Mouse (Mus musculus) T-helper 17 cell (primary cell): Measurements from ENCODE around the gene Nudt21.
"Not testable (repeated sequence)": the region's sequence is repeated elsewhere in the genome, so short reads cannot be mapped to it uniquely, and the experiment has no call there.

ENCODE experiments used
- in situ Hi-C, 2 experiments: fragments of 300-600 bp; cut with MboI, MseI; formaldehyde crosslinking; loops; 1 replicate in 1 of 2; 2 replicates in 1 of 2; pipeline ENCODE4 v1.15.1; 2025; ENCODE audit warnings: high pct_unique_total_duplicates in 2 of 2

The Nudt21 gene

GRCm38 (mm10) chr8:94036944-94037524 is at the start of gene Nudt21, which contains the start of gene Ogfod1:
Gene Nudt21, minus strand, starts transcription at chr8:94037031.
Gene Ogfod1, plus strand, starts transcription at chr8:94037198.
- in situ Hi-C loops, result no loop called here

GRCm38 (mm10) chr8:94076461-94077192 is 39.8 kb upstream of the Nudt21 start:
- in situ Hi-C loops, result no loop called here

DNA sequence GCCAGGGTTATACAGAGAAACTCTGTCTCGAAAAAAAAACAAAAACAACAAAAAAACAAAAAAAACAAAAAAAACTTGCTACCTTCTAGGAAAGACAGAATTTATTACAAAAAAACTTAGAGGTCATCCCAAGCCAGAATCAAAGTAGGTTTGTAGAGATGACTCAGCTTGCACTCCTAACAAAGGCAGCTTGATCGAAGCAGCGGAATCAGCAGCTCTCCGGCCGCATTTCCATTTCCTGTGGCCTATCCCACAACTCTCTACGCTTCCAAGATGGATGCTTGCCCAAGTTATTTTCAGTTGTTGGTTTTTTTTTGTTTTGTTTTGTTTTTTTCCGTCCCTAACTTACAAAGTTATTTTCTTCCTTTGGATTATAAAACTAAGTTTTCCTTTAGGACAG is 32.0 kb upstream of the Nudt21 start:
- in situ Hi-C loops, result loop anchor here in 1 of 2 experiments (25.0 kb wide), 1 partner anchor 406 kb away; no protein-coding TSS in a partner anchor

- in situ Hi-C loops, result loop anchor here in 1 of 2 experiments (25.0 kb wide), 1 partner anchor 404 kb away; no protein-coding TSS in a partner anchor
Measured at GRCm38 (mm10) chr8:94066121-94066863, 29.5 kb upstream of the Nudt21 start.

- in situ Hi-C loops, result loop anchor here in 1 of 2 experiments (25.0 kb wide), 1 partner anchor 395 kb away; no protein-coding TSS in a partner anchor
Measured at GRCm38 (mm10) chr8:94057157-94057854, 20.5 kb upstream of the Nudt21 start.

- in situ Hi-C loops, result loop anchor here in 1 of 2 experiments (25.0 kb wide), 1 partner anchor 390 kb away; no protein-coding TSS in a partner anchor
Measured at GRCm38 (mm10) chr8:94052696-94053095, 15.9 kb upstream of the Nudt21 start.

DNA sequence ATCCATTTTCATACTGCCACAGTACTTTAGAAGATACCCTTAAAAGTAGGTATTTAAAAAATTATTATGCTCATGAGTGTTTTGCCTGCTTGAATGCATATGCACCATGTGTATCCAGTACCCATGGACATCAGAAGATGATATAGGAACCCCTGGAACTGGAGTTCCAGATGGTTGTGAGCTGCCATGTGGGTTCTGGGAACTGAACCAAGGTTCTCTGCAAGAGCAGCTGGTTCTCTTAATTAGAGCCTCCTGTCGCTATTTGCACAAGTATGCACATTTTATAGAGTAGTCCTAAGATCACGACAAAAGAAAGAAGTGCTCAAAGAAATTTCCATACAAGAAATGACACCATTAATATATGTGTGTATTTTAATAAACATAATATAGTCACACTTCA is 11.0 kb upstream of the Nudt21 start:
- in situ Hi-C loops, result no loop called here

- in situ Hi-C loops, result no loop called here
Measured at GRCm38 (mm10) chr8:94037806-94038205, 975 bp upstream of the Nudt21 start.

- in situ Hi-C loops, result not testable (repeated sequence)
Measured at GRCm38 (mm10) chr8:94036541-94036940, 290 bp downstream of the Nudt21 start.

DNA sequence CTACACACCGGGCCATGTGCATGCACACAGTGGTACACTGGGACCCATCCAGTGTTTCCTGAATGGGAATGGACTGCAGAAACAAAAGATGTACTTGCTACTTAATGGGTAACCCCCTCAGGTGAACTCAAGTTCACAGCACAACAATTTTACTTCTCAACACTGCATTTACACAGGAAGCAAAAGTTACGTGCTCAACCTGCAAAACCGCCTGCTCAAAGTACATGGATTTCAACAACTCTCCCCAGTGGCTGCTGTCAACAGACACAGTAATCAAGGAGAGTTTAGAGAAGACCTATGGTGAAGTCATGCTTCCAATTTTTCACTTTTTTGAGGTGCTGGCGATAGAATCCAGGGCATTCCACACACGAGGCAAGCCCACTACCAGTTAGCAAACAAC is 1.6 kb downstream of the Nudt21 start:
- in situ Hi-C loops, result no loop called here

DNA sequence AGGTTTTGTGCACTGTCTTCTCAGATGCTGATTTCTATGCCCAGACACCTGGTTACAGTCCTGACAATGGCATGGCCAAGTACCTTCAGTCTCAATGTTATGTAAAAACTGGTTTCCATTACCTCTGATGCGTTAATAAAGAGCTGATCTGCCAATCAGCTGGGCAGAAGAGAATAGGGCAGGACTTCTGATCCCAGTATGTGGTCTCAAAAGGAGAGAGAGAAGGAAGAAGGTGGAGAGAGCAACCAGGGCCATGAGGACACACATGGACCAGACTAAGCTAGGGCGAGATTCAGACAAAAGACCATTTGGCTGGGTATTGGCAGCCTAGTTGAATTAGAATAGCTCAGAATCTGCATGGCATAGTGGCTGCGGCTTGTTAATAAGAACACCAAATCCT is 3.2 kb downstream of the Nudt21 start:
- in situ Hi-C loops, result no loop called here

GRCm38 (mm10) chr8:94029701-94030100 is 7.1 kb downstream of the Nudt21 start:
- in situ Hi-C loops, result no loop called here

- in situ Hi-C loops, result no loop called here
Measured at GRCm38 (mm10) chr8:94023916-94024315, 12.9 kb downstream of the Nudt21 start.

GRCm38 (mm10) chr8:94013026-94013612 is 23.7 kb downstream of the Nudt21 start:
- in situ Hi-C loops, result no loop called here

DNA sequence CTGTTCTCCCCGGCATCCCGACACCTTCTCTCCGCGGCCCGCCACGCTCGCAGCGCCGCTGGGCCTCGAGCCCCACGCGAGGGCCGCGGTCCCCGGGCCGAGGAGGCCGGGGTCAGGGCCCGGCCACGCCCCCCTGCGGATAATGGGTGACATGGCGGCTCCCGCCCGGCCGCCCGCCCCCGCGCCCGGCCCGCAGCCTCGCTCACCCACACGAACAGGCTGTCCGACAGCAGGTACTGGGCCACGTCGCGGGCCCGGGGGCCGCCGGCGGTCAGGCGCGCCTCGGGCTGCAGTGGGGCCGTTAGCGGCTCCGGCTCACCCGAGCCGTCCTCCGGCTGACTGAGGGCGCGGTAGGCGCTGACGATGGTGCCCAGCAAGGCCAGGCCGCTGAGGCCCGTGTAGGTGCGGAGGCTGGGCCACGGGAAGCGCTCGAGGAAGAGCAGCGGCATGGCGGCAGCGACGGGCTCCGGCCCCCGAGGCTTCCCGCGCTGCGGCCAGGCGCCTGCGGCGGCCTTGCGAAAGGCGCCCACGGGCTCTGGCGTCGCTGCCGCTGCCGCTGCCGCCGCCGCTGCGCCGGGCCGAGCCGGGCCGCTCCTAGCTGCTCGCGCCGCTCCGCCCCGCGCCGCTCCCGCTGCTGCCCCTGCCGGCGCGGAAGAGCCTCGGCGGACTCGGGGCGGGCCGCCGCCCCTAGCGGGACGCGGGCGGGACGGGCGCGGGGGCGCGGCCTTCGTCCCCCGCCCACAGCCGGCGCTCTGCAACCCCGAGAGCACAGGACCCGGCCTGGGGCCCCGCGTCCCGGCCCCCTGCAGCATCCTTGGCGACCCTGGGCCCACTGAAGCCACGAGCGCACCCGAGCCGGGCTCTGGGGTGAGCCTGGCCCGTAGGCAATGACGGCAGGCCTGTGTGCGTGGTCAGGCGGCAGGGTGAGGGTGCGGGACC is 24.5 kb downstream of the Nudt21 start, which contains the start of gene Amfr:
Gene Amfr, minus strand, starts transcription at position 830 of the 939 bp plus-strand sequence.
- in situ Hi-C loops, result no loop called here

DNA sequence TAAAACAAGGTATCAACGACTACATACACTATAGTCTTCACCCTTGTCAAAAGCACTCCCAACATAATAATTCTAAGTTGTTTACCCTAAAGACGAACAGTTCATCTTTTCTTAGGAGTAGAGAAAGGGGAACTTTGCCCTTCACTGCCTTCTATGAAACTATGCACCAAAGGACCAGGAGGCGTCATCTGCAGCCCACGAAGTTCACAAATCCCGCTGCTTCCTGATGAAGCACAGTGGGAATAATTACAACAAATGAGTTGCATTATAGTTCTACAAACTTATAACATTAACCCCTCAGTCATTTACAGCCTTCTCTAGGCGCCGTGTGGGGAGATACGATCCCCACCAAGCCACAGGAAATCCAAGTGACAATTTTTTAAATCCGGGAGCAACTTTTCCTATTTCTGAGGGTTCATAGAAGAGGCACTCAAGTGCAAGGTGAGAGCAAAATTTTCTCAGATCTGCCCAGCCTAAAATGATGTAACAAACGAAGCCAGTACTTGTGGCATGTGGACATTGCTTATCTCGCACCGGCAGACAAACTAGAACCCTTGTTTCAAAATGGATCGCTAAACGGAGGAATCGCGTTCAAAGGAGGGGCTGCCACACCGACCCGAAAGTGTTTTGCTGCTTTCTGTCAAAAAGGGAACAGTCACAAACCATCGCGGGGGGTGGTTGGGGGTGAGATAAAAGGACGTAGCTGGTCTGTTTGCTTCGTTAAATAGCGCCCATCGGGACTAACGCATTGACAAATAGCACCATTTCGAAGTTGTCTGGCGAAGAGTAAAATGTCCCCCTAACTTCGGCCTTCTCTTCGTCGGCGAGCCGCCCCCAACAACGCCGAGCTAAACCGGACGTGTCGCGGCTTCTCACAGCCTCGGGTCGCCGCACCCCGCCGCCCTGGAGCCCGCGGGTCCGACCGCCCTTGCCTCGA is 25.5 kb downstream of the Nudt21 start:
- in situ Hi-C loops, result no loop called here

DNA sequence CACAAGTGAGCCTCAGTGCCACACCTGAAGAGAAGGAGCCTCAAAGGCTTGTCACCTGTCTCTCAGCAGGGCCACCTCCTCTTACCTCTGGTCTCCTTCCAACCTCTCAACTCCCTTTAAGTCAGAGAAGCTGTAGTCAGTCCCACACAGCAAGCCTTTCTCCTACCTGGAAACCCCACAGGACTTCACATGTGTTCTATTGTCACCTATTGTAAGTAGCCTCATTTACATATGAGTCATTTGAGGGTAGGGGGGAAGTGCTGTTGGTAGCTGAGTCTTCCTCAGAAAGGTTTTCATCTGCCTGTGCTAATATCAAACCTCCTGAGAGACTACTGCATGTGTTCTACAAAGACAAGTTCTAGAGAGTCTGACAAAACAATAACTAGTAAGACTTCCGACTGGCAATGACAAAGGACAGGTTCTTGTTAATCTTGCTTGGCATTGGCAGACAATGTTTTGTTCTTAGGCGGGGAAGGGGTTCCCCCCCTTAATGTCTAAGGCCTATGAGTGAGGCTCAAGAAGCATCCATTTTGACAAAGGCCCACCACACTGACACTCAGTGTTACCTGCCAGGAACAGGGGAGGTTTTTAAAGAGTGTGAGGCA is 26.6 kb downstream of the Nudt21 start:
- in situ Hi-C loops, result no loop called here

DNA sequence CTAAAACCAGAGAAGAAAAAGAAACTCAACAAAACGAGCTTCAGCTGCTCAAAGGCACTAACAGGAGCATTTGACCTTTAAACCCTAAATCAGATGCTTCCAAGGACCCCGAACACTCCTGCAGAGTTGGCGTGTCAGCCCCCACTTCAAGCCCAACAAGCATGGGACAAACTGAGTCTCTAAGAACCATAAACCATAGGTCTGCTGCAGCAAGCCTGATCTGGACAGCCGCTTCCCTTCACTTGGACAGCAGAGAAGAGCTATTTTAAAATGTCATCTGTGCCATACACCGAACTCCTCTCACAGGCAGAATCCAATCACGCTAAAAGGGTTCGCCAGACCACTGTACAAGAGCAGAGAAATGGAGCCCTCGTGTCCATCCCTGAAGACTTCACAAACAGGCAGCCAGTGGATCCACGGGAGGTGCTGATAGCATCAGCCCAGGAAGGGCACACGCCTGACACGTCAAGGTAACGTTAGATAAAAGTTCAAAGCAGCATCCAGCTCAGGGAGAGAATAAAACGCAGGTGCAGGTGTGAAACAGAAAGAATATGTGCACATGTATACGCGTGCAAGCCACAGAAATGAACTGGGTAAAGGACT is 27.5 kb downstream of the Nudt21 start:
- in situ Hi-C loops, result no loop called here
